Mouse (Mus musculus) spleen, embryonic (tissue): ENCODE results near the gene Il10.

Source experiments
- CTCF ChIA-PET: fragments of 350-600 bp; sonication (Branson Sonifier 250); formaldehyde crosslinking; loops from one replicate; lab custom pipeline; 2022; lab: Charles Lee

The Il10 gene

DNA sequence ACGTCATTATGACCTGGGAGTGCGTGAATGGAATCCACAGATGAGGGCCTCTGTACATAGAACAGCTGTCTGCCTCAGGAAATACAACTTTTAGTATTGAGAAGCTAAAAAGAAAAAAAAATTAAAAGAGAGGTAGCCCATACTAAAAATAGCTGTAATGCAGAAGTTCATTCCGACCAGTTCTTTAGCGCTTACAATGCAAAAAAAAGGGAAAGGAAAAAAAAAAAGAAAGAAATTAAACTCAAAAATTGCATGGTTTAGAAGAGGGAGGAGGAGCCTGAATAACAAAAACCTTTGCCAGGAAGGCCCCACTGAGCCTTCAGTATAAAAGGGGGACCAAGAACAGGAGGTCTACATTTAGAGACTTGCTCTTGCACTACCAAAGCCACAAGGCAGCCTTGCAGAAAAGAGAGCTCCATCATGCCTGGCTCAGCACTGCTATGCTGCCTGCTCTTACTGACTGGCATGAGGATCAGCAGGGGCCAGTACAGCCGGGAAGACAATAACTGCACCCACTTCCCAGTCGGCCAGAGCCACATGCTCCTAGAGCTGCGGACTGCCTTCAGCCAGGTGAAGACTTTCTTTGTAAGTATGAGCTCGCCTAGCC, at the start of gene Il10:
Il10 (plus strand) TSS at position 354 of the 607 bp plus-strand sequence.
- CTCF ChIA-PET = interaction anchor here (1.2 kb wide), 1 partner anchor 14 kb away, joined by 3 read pairs; no protein-coding TSS in a partner anchor

DNA sequence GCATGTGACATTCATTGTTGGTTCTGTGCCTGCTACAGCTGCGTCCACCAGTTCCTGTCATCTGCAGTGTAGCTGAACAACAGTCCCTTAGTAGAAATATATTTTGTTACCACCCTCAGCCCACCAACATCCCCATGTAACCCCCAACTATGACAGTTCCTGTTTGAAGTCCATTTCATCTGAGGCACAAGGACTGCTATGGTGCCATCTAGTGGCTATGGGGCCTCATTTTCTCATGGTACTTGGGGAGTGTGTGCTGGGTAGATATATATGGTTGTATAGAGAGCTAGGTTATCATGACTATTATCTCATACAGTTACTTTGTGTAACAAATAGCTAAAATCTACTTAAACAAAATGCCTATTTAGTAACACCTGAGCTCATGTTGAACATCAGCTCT, 40.2 kb upstream of the Il10 start:
- CTCF ChIA-PET = interaction anchor here (0.6 to 1.0 kb wide), 5 partner anchors 13 to 181 kb away, joined by 3 to 12 read pairs (median 4); no protein-coding TSS in a partner anchor

DNA sequence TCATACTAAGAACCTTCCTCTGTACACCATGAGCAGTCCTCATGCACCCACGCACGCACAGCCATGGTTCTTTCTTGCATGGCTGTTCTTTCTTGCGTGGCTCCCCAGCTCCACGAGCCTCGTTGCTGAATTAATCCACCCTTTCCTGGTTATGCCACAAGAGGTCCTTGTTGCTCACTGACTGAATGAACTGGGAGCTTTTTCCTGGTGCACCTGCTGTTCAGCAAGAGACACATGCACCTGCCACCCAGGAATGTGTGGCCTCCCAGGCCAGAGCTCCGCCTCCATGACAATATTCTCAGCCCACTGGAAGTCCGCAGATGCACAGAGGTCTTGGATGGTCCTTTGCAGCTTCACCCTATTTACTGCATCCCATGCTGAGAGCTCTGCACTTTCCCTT, 35.2 kb upstream of the Il10 start:
- CTCF ChIA-PET = interaction anchor here (1.0 kb wide), 1 partner anchor 153 kb away, joined by 32 read pairs; no protein-coding TSS in a partner anchor

DNA sequence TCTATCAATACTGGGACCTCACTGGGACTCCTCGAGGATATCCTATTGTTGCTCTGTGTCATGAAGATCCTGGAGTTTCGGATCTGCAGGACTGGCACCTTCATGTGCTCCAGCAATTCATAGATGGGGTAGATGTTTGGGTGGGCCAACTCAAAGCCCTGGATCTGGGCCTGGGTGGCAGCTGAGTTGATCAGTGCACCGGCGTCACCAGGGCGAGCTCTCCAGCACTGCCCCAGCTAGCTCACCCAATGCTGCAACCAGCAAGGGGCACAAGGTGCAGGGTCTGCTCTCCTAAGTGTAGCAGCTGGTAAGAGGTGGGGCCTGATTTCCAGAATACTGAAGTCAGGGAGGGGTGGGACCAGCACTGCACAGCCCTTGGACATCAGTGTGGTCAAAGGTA, 32.6 kb upstream of the Il10 start:
- CTCF ChIA-PET = no interaction called here

DNA sequence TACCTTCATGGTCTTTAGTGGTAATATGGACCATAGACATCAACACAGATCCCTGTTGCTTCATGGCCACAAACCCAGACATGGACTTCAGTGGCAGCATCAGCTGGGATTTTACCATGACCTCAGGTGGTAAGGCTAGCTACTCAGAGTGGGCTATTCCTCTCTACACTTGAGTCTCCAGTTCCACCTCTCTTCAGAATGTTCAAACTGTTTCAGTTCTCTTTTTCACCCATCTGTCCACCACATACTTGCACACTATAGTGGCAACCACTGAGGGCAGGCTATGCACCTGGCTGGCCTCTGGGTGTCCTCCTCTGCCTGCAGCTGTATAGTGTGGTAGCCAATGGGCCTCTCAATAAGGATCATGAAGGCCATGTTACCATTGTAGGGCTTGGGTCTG, 32.2 kb upstream of the Il10 start:
- CTCF ChIA-PET = no interaction called here

DNA sequence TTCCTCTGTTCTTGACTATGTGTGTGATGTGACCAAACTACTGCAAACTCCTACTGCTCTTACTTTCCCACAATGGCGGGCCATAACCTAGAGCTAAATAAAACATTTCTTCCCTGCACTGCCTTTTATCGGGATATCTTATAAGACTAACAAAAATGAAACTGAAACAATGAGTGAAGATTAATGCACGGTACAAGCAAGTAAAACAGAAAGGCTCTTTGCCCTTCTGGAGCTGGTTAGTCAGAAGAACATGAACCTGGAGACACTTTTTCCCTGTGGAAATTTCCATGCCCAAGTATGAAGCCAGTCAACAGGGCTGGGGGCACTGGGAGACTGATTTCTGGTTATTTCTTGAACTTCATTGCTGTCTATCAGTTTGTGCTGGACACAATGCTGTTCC, 30.3 kb upstream of the Il10 start:
- CTCF ChIA-PET = no interaction called here

DNA sequence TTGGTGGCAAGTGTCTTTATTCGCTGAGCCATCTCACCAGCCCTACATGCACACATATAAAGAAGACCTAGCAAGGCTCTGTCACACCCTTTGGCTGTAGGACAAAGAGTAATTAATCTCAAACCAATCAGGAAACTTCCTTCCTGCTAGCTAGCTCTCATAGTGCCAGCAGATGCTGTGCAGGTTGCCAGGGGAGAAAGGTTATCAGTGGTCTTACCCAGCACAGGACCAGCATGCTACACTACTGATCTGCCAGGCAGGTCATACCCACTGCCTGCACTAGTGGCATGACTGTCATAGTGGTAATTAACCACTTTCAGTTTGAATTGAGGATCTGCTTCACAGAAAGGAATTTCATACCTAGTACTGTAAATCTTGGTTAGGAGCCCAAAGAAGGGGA, 29.2 kb upstream of the Il10 start:
- CTCF ChIA-PET = interaction anchor here (0.6 kb wide), 1 partner anchor 13 kb away, joined by 3 read pairs; no protein-coding TSS in a partner anchor

DNA sequence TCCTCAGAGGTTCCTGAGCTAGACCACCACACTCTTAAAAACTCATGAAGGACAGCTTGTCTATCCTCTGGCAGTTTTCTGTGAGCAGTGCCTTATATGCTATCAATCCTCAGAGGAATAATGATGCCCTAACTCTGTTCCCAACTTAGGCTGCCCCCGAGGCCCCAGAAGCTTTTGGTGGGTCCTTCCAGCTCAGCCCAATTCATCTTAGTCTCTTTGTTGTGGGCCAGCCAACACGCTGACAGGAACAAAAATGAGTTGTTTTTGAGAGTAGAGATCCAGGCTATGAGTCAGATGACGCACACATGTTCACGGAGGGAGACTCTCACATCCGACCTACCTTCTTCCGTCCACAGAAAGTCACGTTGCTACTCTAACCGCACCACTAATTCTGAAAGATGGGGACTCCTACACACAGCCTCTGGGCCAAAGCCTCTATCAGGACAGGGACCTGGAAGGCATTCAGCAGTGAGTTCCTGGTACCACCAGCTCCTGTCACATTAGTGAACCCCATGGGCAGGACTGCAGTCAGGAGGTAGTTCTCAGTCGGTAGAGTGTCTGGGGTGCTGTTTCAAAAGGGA, 26.0 kb upstream of the Il10 start:
- CTCF ChIA-PET = no interaction called here

DNA sequence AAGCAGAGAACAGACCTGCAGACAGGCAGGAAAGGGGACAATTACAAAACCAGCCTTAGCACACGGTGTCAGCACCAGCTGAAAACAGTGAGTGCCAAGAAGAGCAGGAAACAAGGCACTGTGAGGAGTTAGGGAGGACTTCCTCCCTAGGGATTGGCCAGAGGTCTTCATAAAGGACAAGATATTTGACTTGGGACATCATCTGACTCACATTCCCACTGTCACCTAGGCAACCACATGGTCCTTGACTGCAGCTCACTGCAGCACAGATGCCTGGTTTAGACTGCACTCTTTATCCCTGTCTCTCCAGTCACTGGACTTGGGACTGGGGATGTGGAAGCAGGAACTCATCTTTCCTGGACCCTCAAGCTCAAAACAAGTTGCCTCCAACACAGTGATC, 24.1 kb upstream of the Il10 start:
- CTCF ChIA-PET = no interaction called here

DNA sequence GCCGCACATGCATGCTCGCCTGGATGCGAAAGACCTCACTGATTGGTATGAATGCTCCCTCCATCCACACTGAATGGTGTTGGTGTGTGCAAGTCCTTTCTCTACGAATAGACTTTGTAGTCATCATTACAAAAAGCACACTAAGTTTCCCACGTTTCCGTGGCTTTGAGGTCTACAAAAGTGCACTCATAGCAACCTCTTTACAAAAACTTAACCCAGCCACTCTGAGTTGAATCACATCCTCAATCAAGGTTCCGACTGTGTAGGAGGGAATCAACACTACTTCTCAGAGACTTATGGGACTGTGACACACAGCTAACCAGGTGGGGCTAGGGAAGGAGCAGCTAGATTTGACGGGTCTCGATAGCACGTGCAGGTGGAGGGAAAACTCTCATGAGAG, 23.3 kb upstream of the Il10 start:
- CTCF ChIA-PET = no interaction called here

DNA sequence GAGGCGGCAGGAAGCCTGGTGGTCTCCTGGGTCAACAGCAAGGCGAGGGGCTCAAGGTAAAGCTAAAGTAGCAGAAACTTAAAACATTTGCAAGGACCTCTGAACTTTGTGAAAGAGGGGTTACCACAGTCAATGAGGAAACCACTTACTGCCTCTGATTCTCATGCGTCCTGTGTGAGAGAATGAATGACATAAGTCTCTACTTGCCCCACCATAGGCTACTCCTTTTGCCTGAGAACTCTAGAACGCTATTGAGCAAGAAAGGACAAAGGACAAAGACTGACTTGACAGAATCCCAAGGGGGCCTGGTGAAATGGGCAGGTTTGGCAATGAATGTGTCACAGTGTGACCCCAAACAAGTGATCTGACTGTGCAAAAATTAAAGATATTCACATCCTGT, 22.2 kb upstream of the Il10 start:
- CTCF ChIA-PET = no interaction called here

DNA sequence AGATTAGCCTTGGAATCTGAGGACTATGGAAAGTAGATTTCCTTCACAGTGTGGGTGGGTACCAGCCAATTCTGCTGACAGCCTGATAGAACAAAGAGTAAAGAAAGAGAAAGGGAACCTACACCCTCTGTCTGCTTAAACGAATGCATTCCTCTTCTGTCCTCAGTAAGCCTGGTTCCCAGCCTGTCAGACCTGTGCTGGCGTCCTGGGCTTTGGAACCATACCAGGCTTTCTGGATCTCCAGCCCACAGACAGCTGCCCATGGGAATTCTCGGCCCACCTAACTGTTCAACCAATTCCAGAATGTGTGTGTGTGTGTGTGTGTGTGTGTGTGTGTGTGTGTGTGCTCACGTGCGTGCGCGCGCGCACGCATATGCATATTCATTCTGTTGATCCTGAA, 21.3 kb upstream of the Il10 start:
- CTCF ChIA-PET = no interaction called here

DNA sequence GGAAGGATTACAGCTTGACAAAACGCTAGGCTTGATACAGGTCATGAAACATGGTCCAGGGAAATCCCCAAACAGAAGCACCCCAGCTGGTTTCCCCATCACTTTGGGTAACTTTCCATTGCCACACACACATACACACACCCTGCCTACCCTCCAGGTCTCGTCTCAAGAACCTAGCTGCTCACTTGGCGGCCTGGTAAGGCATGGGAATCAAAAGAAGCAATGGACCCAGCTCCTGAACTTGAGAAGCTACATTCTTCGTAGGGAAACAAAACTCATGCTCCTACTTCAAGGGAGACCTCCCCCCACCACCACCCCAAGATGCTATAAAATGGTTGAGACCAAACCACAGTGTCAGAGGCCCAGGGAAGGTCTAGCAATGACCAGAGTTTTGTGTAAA, 19.9 kb upstream of the Il10 start:
- CTCF ChIA-PET = no interaction called here

DNA sequence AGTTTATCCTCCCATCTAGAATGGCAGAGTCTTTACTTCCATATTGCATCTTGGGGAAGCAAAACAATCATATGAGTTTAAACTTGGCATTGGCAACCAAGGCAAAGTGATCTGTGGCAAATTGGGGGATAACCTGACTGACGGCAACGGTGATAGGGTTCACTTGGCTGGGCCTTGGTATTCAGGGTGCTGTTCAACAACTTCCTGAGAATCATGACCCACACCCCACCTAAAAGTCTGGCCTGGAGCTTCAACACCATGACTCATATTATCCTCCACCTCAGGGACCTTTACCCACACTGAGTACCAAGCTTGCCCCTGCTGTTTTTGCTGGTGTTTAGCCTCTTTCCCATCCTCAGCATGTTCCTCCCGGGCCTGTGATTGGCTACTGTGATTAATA, 19.3 kb upstream of the Il10 start:
- CTCF ChIA-PET = no interaction called here

DNA sequence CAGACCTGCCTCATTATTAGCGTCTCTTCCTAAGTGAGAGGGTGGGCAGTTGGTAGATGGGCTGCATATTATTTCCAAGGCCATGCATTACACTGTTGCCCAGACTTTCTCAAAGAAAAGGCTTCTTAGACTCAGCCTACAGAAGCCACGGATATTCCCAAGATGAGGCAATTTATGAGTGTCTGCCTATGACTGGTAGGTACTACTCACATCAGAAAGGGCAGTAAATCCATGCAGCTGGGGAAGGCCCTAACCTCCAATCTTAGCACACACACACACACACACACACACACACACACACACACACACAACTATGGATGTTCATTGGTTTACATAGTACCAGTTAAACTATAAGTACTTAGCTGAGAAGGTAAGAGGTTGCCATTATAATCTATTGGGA, 17.1 kb upstream of the Il10 start:
- CTCF ChIA-PET = interaction anchor here (1.0 kb wide), 1 partner anchor 11 kb away, joined by 4 read pairs; no protein-coding TSS in a partner anchor

DNA sequence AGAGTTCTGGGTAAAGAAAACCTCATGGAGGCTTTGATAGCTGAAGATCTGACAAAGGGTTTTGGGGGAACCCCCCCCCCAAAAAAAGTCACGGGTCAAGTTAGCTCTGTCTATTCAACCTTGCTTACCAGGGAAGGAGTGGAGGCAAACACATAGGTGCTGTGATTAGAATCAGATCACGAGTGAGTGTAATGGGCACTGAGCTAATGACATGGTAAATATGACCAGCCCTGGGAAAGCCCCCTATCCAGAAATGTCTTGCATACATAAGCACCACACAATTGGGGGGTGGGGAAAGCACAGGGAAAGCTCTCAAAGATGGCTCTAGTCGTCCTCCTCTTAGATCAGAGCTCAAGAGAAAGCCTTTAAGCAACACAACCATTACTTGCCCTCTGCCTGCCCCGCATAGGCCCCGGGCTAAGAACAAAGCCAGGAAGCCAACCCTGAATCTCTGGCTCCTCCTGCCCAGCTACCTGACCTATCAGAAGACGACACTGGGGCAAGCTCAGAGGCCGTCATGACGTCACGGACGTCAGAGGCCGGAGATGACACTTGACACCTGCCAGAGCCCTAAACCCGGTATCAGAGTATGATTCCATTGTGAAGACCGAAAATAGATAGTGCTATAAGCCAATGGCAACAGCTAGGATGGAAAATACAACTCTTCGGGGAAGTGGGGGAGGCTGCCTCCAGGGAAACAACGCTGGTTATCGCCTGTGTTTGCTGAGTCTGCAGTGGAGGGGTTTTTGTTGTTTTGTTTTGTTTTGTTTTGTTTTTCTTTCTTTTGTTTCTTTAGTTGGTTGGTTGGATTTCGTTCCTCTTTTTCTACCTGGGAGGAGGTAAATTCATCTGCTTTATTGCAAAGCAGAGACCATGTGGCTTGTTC, 16.4 kb upstream of the Il10 start:
- CTCF ChIA-PET = interaction anchor here (0.7 to 1.0 kb wide), 2 partner anchors 12 to 13 kb away, joined by 3 to 4 read pairs; no protein-coding TSS in a partner anchor

DNA sequence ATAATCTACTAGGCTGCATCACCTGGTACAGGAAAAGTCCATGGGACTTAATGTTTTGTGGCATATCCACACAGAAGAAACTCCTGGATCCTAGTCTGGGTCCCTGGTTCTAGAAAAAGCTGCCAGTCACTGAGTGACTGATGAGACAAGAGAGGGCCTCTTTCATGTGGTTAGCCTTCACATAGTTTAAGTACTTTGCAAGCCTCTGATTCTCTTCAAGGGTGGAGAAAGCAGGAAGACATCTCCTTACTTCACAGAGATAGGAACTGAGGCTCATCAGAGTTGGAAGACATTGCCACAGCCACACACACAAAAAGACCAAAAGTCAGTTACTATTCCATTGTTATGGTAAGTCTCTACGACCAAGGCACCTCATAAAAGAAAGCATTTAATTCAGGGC, 13.6 kb upstream of the Il10 start:
- CTCF ChIA-PET = no interaction called here

DNA sequence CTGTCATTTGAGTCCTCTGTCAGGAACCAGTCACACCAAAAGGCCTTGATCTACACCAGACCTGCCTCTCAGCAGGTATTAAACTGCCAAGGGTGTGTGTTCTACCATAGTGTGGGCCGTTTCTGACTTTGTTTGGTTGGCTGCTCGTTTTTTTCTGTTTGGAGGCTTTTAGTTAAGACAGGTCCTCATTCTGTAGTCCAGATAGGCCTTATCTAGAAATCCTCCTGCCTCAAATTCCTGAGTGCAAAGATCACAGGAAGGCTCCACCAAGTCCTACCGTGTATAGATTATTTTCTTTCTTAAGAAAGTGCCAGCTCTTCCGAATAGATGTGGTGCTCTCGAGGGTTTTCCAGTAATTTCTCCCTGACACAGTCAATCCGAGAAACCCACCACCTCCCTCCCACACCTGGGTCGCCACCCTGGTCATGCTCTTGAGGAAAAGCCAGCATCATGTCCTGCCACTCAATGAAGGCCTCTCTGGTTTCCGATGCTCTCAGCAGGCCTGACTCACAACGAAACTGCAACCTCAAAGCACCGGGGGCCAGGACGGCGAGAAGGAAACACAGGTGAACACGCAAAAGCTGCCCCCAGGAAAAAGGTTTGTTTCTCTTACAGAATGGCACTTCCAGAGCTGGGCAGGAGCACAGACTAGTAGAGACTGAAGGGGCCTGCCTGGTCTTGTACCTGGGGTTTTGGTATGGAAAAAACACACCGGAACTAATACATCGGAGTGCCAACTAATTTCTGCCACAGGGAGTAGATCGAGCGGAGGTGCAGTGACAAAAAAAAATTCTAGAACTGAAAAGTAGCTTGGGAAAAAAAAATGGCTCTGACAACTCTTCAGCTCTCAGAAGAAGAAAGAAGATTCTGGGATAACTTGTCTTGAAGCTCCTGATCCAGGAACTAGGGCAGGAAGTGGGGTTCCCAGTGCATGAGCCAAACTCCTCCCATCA, 9.2 kb upstream of the Il10 start:
- CTCF ChIA-PET = no interaction called here

DNA sequence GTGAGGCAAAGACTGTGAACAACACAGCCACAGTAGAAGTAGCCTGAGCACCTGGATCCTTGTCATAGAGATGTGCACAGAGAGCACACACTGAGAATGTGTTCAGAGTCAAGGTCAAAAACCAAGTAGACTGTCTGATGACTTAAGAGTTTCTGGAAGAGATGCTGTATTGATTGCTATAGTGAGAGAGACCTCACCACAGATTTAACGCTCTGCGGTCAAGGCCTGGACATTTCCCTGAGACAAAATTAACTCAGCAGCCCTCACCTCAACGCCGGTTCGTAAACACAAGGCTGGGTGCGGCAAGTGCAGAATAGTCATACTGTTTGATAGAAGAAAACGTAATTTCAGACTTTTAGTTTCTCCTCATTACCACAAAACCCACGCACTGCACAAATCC, 7.2 kb upstream of the Il10 start:
- CTCF ChIA-PET = no interaction called here

DNA sequence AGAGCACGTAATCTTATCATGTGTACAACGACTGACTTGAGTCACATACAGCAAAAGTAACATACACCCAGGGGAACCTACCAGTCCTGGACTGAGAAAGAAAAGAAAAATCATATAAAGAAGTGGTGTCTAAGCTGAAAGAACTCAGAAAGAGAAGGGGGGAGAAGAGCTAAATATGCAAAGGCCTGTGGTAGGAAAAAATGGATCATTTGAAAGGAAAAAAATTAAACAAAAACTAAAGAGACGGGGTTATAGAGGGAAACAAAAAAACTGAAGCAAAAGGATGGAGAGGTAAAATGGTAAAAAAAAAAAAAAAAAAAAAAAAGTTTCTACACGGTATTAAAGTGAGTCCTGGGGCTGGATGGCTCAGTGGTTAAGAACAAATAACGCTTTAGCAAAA, 5.7 kb upstream of the Il10 start:
- CTCF ChIA-PET = no interaction called here

DNA sequence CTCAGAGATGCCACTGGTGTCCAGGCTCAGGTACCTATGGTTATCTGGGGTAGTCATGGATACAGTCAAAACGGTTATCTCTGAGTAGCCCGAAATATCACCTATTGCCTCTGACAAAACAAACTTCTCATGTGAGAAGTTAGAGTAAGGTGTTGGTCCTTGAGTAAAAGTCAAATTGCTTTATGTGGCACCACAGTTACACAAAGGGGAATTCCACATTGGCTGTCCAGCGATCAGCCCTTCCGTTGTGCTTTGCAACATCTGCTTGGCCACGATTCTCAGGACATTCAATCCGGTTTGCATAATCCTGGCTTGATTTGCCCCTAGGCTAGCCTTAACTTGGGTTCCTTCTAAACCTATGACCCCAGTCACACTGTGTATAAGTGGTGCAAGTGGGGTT, 4.4 kb upstream of the Il10 start:
- CTCF ChIA-PET = no interaction called here
